Mouse (Mus musculus) lung, adult 2 months (tissue): ENCODE results near the gene Gm45140.

ENCODE experiments used
- CTCF ChIP-seq: fragments of 200-500 bp; IDR thresholded peaks from 2 replicates; pipeline ENCODE4 v1.5.1; 2011; ENCODE audit warnings: mild to moderate bottlenecking, low read length, control low read depth; ENCODE audit not compliant: insufficient read depth
- POLR2A ChIP-seq: fragments of 200-500 bp; IDR thresholded peaks from 2 replicates; pipeline ENCODE4 v1.6.1; 2011; ENCODE audit warnings: low read depth, mild to moderate bottlenecking, control low read depth, low read length, borderline replicate concordance; ENCODE audit errors: extremely low read depth

DNA sequence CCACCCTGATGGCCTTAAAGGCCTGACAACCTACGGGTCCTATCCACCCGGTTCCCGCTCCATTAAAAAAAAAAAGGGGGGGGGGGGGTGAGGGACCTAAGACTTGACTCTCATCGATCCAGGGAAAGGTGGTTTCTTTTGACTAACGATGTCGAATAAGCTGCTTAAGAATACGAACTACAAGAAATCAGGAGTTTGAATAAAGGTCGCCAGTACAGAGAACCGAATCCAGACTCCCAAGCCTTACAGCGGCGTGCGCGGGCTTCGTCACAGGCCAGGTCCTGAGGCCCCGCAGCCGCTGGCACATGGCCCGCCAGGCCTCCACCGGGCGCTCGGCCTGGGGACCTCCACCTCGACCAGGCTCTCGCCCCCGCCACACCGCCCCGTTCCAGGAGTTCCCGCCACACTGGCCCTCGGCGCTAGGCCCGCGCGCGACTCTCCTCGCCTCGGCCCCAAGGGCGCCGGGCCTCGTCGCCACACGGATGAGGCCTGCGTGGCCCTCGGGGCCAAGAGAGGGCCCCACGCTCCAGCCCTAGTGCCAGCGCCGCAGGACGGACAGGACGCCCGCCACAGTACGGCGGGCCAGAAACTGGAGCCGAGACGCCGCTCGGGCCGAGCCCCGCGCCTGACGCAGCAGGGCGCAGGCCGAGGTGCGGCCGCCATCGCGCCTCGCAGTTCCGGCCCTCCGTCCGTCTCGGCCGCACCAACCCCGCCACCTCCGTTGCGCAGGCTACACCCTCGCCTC lies 14.7 kb upstream of the Gm45140 start:
- TF ChIP-seq CTCF (no peak), POLR2A (no peak)
